Mouse (Mus musculus) liver, postnatal 0 days (tissue): Measurements from ENCODE around the gene Prkcb. TPM values are rescaled to one million over a fixed set of nuclear protein-coding genes. Genes with fewer than 3 reads are reported as not detected.

Experiments
- ATAC-seq: fragments of 200-750 bp; cut with Nextera tagmentation; 2 replicates; pipeline ENCODE4 v1.8.0; 2017; ENCODE audit warnings: mild to moderate bottlenecking, moderate library complexity
- DNase-seq: peaks from one replicate; pipeline ENCODE4 v3.0.0-alpha.2; 2016
- H3K27ac ChIP-seq: fragments of 300-500 bp; sonication (generic); 2 replicates; pipeline ENCODE4 v1.5.1; 2014; ENCODE audit warnings: antibody characterized with exemption, moderate library complexity, mild to moderate bottlenecking, low read depth
- H3K27me3 ChIP-seq: fragments of 300-500 bp; sonication (generic); 2 replicates; pipeline ENCODE4 v1.6.1; 2014; ENCODE audit warnings: low read length, control low read depth, mixed read lengths; ENCODE audit not compliant: insufficient read depth
- H3K36me3 ChIP-seq: fragments of 300-500 bp; sonication (generic); replicated peaks from 2 replicates; pipeline ENCODE4 v1.6.1; 2014; ENCODE audit warnings: mild to moderate bottlenecking, control low read depth, low read length, moderate library complexity, mixed read lengths; ENCODE audit not compliant: insufficient read depth
- H3K4me1 ChIP-seq: fragments of 300-500 bp; sonication (generic); 2 replicates; pipeline ENCODE4 v1.6.1; 2014; ENCODE audit warnings: antibody characterized with exemption, mild to moderate bottlenecking, control low read depth; ENCODE audit not compliant: insufficient read depth
- H3K4me2 ChIP-seq: fragments of 300-500 bp; sonication (generic); 2 replicates; pipeline ENCODE4 v1.6.1; 2014; ENCODE audit warnings: low read depth, mild to moderate bottlenecking, low read length, moderate library complexity, mixed read lengths
- H3K4me3 ChIP-seq: fragments of 300-500 bp; sonication (generic); 2 replicates; pipeline ENCODE4 v1.5.1; 2014; ENCODE audit warnings: low read depth, low read length
- H3K9ac ChIP-seq: fragments of 300-500 bp; sonication (generic); replicated peaks from 2 replicates; pipeline ENCODE4 v1.6.1; 2014; ENCODE audit warnings: mild to moderate bottlenecking, moderate library complexity
- H3K9me3 ChIP-seq: fragments of 300-500 bp; sonication (generic); 2 replicates; pipeline ENCODE4 v1.6.1; 2016; ENCODE audit warnings: mild to moderate bottlenecking, control low read depth, low read length, mixed read lengths
- CTCF ChIP-seq: sonication (generic); IDR thresholded peaks from 2 replicates; pipeline ENCODE4 v1.5.1; 2016; ENCODE audit warnings: antibody characterized with exemption, low read depth
- EP300 ChIP-seq: IDR thresholded peaks from 2 replicates; pipeline ENCODE4 v1.6.1; 2016; ENCODE audit warnings: antibody characterized with exemption, low read depth, mild to moderate bottlenecking
- WGBS: fragments of 180-500 bp; shearing (Covaris S2); extraction: QIAGEN DNeasy Blood & Tissue Kit; methylation state at CpG from one replicate; pipeline ENCODE4 v1.1.7; 2014; ENCODE audit not compliant: insufficient replicate concordance; 5-methylcytosine and 5-hydroxymethylcytosine counted together
- polyA plus RNA-seq: library from polyadenylated mRNA; unstranded; fragments of >200 nt; fragmentation: Nextera tagmentation; extraction: Ambion mirVana; gene quantifications from 2 replicates; pipeline ENCODE4 v1.2.1, GENCODE M21; 2015

Prkcb gene
- polyA plus RNA-seq, 1 experiment from 2014 or later: 8.1 TPM

DNA sequence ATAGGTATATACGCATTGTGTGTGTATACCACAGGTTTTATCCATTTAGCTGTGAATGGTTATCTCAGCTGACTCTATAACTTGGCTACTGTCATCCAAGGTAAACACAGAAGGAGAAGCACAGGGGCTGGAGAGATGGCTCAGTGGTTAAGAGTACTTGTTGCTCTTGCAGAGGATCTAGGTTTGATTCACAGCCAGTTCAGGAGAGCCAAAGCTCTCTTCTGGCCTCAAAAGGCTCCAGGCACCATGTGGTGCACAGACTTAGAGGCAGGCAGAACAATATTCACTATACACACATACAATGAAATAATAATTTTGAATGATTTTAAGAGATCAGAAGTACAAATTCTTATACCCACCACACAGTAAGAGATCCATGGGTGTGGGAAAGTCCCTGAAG is 98.0 kb downstream of the Prkcb start:
- TF ChIP-seq EP300: no peak
- no peak for TF ChIP-seq CTCF
- WGBS: 79% methylated on average over 1 of the region's 1 CpGs
- Histone ChIP-seq H3K27me3 (no peaks in the 10 kb centered on the region), H3K27ac (no peak overlapping the region), H3K4me1 (peaks cover 10% of the 10 kb centered on the region), H3K9ac (no peak overlapping the region), H3K4me3 (no peak overlapping the region), H3K36me3 (no peaks in the 10 kb centered on the region), H3K9me3 (no peaks in the 10 kb centered on the region), H3K4me2 (no peak overlapping the region)
- ATAC-seq: no peak
- no peak for DNase-seq

DNA sequence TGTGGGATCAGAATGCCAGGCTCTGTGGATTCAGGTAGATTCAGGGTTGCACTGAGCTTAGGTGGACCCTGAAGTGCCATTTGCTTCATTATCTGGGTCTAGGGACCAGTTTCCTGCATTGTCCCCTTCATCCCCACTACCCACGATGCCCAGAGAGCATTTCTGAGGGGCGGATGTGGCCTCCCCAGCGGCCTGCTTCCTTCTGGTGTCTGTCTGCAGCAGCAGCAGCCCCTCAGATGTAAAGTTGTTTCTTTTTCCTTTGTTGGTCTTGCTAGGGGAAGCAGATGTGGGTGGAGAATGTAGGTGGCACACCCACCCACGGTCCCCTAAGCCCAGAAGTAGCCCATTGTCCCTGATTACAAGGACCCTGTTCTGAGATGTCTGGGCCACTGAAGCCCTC is 99.3 kb downstream of the Prkcb start:
- Histone ChIP-seq H3K27ac (peak overlapping the region; percentile 16; the same call in 1 of the 2 replicates), H3K27me3 (no peaks in the 10 kb centered on the region), H3K4me1 (peaks cover 12% of the 10 kb centered on the region), H3K9ac (no peak overlapping the region), H3K36me3 (no peaks in the 10 kb centered on the region), H3K4me2 (no peak overlapping the region), H3K9me3 (no peaks in the 10 kb centered on the region), H3K4me3 (no peak overlapping the region)
- DNase-seq (no peak), ATAC-seq (no peak)
- 48% methylated on average over 4 of the region's 4 CpGs for WGBS
- TF ChIP-seq CTCF (no peak), EP300 (no peak)

DNA sequence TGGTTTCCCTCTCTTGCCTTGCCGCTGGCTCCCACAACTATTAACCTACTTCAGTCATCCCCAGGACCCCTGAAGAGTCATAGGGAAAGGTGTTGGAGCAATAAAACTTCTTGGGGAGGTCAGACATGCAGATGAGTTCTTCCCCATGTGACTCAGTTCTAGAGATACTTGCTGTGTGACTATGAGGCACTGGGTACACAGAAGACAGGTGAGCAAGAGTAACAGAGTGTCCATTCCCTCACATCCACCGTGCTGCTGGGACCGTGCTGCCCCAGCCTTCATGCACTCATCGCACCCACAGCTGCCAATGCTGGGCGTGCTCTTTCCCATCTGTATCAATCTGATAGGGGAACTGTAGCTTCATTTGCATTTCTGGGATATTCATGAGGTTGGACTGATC is 100.3 kb downstream of the Prkcb start:
- Histone ChIP-seq H3K9me3 (no peaks in the 10 kb centered on the region), H3K4me3 (no peak overlapping the region), H3K27me3 (no peaks in the 10 kb centered on the region), H3K27ac (no peak overlapping the region; the same call in 1 of the 2 replicates), H3K9ac (no peak overlapping the region), H3K36me3 (no peaks in the 10 kb centered on the region), H3K4me2 (no peak overlapping the region), H3K4me1 (peaks cover 10% of the 10 kb centered on the region)
- TF ChIP-seq CTCF: no peak
- no peak for TF ChIP-seq EP300
- WGBS: 45% methylated on average over 5 of the region's 5 CpGs
- ATAC-seq (no peak), DNase-seq (no peak)

DNA sequence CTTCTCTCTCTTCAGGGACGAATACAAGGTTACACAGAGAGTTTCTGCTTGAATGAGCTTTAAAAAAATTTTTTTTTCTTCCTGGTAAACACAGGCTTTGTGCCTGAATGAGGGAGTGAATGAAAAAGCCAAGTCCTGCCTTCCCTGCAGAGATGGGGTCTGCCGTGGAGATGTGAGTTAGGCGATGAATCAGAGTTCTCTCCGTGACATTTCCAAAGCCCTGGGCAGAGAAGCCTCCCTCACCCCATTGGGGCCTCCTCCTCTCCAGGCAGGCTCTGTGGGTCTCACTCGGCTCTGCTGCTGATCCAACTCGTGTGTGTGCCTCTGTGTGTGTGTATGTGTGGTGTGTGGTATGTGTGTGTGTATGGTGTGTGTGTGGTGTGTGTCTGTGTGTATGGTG is 101.1 kb downstream of the Prkcb start:
- no peak for TF ChIP-seq CTCF
- WGBS: 43% methylated on average over 6 of the region's 6 CpGs
- no peak for DNase-seq
- Histone ChIP-seq H3K4me1 (peaks cover 10% of the 10 kb centered on the region), H3K9ac (no peak overlapping the region), H3K27ac (peak overlapping the region; percentile 29; the same call in 1 of the 2 replicates), H3K4me2 (no peak overlapping the region), H3K36me3 (no peaks in the 10 kb centered on the region), H3K9me3 (no peaks in the 10 kb centered on the region), H3K27me3 (no peaks in the 10 kb centered on the region), H3K4me3 (no peak overlapping the region)
- ATAC-seq: 0 out of 2 replicates have a peak, but pooled peaks have one; percentile 13

DNA sequence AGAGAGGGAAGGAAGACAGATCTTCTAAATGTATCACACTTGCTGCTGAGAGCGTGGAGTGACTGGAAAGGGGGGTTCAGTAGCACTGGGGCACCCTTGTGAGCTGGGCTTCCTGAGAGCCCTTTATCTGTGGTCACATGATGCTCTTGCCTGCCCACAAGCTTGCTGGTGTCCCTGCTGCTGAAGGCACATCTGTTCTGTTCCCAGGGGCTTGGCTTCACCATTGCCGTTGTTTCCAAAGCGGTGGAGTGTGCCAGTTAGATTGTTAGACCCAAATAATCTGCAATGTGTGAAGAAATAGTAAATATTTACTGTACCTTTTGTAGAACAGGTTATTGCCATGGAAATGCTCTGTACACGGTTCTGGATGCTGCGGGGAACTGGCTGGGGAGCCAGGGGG is 101.6 kb downstream of the Prkcb start:
- peak; percentile 68 for ATAC-seq
- Histone ChIP-seq H3K9ac (no peak overlapping the region), H3K9me3 (no peaks in the 10 kb centered on the region), H3K36me3 (no peaks in the 10 kb centered on the region), H3K4me1 (peaks cover 10% of the 10 kb centered on the region), H3K4me3 (no peak overlapping the region), H3K27me3 (no peaks in the 10 kb centered on the region), H3K27ac (no peak overlapping the region), H3K4me2 (no peak overlapping the region)
- peak; percentile 28 for DNase-seq
- no peak for TF ChIP-seq CTCF
- WGBS: 34% methylated on average over 5 of the region's 5 CpGs

DNA sequence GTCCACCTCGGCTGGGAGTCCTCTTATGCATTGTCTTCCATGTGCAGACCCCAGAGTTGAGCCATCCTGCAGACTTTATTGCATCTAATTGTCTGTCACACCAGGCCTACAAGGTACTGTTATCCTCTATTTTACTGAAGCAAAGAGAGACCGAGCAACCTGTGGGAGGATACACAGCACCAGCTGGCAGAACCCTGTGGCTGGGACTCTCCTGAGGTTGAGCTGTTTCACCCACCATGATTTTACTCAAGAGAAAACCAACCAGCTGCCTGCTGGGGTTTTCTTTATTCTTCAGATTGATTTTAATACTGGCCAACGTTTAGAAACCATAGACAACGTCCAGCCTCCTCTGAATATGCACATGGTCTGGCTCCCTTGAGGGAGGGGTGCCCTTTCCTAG is 102.1 kb downstream of the Prkcb start:
- no peak for TF ChIP-seq EP300
- no peak for TF ChIP-seq CTCF

DNA sequence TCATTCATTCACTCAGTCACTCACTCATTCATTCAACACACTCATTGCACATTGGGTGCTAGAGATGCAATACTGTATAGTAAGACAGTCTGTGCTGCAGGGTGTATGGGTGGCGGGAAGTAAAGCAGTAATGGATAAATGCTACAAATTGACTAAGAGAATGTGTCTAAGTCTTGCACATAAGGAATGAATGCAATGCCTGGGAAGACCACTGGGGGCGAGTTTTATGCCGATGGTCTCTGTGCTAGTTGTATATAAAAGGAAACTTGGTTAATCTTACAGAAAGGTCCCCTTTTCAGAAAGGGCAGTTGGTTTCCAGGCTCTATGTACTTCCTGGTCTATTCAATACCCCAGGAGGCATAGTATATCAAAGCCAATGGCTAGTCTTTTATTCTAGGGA is 102.8 kb downstream of the Prkcb start:
- DNase-seq: no peak
- no peak overlapping the region for H3K4me2 ChIP-seq
- peak; percentile 38 for TF ChIP-seq CTCF
- TF ChIP-seq EP300: no peak
- peaks cover 10% of the 10 kb centered on the region for H3K4me1 ChIP-seq
- no peak for ATAC-seq
- no peak overlapping the region for H3K27ac ChIP-seq
- WGBS: 51% methylated on average over 3 of the region's 3 CpGs
- H3K9me3 ChIP-seq: no peaks in the 10 kb centered on the region
- no peaks in the 10 kb centered on the region for H3K27me3 ChIP-seq
- no peak overlapping the region for H3K4me3 ChIP-seq
- no peaks in the 10 kb centered on the region for H3K36me3 ChIP-seq
- no peak overlapping the region for H3K9ac ChIP-seq

More for the DNA sequence above, 102.1 kb downstream of the Prkcb start:
- Histone ChIP-seq H3K27me3 (no peaks in the 10 kb centered on the region), H3K36me3 (no peaks in the 10 kb centered on the region), H3K4me3 (no peak overlapping the region), H3K4me2 (no peak overlapping the region), H3K9ac (no peak overlapping the region), H3K4me1 (peaks cover 10% of the 10 kb centered on the region), H3K27ac (no peak overlapping the region), H3K9me3 (no peaks in the 10 kb centered on the region)
- 45% methylated on average over 4 of the region's 4 CpGs for WGBS
- 0 out of 2 replicates have a peak, but pooled peaks have one; percentile 33 for ATAC-seq
- no peak for DNase-seq
